Mouse (Mus musculus): Measurements from ENCODE around the gene Tnrc6a.

DNA sequence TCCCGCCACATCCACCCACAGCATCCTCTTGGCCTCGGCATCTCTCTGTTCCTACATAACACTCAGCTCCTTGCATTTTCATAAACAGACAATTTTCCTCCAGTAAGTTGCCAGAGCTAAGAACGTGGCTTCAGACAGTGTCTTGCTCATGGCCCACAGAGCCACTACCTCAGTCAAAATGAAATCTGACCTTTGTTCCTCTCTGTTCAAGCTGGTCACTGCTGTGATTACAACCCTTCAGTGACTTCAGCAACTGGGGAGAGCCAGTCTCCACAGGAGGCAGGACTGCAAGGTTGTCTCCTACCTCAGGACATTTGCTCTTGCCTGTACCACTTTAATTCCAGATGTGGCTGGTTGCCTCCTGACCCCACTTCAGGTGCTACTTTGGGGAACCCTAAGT, 75.5 kb downstream of the Tnrc6a start:
- no peak for TF ChIP-seq CTCF (conservative IDR thresholded peaks at IDR 0.05 in 1 of 2, IDR thresholded peaks at IDR 0.05 in 1 of 2; ENCODE audit: low read depth in 2 of 2, low read length in 2 of 2)
- no peak for TF ChIP-seq NELFE (IDR thresholded peaks at IDR 0.05; ENCODE audit: low read depth, low read length)
- TF ChIP-seq MAFK (IDR thresholded peaks at IDR 0.05; ENCODE audit: insufficient replicate concordance, low read length), result no peak
- no peak for TF ChIP-seq POLR2A (IDR thresholded peaks at IDR 0.05; ENCODE audit: low read depth, low read length)
- TF ChIP-seq EP300 (IDR thresholded peaks at IDR 0.05; ENCODE audit: low read length), result no peak
- TF ChIP-seq CHD1 (IDR thresholded peaks at IDR 0.05; ENCODE audit: low read depth, low read length), result no peak
- TF ChIP-seq UBTF (IDR thresholded peaks at IDR 0.05; ENCODE audit: low read depth, low read length), result no peak
- no peak for TF ChIP-seq MAX (IDR thresholded peaks at IDR 0.05; ENCODE audit: low read length)
